Mouse (Mus musculus): Measurements from ENCODE around the gene Olfr473. TPM values are rescaled to one million over a fixed set of nuclear protein-coding genes. Genes with fewer than 3 reads are reported as not detected.
"Not testable (repeated sequence)": the region's sequence is repeated elsewhere in the genome, so short reads cannot be mapped to it uniquely, and the experiment has no call there.

Olfr473 gene
- not detected for total RNA-seq (2021)
- long read RNA-seq, experiment 1: 0 reads
- long read RNA-seq, experiment 2: 0 reads

- no peak for DNase-seq (ENCODE audit: low spot score)
These were observed at the start of gene Olfr473 for GRCm38 (mm10) chr7:107930146-107930545. TSS of gene Olfr473 (plus strand) at chr7:107930446.

GRCm38 (mm10) chr7:107897602-107898001 is 32.6 kb upstream of the Olfr473 start, which contains the start of gene Olfr472:
TSS of gene Olfr472 (plus strand) at chr7:107897902.
- no peak for DNase-seq (ENCODE audit: low spot score)

- DNase-seq (ENCODE audit: low spot score): not testable (repeated sequence)
These were observed 22.3 kb downstream of the Olfr473 start for GRCm38 (mm10) chr7:107952539-107952938.

- no peak for DNase-seq (ENCODE audit: low spot score)
These were observed 24.1 kb downstream of the Olfr473 start, which contains the start of gene Olfr474 for GRCm38 (mm10) chr7:107954343-107954742. TSS of gene Olfr474 (plus strand) at chr7:107954643.

- DNase-seq (ENCODE audit: low spot score): no peak
These were observed 34.3 kb downstream of the Olfr473 start, which contains the start of gene Olfr476 for GRCm38 (mm10) chr7:107964503-107964902. TSS of gene Olfr476 (plus strand) at chr7:107964803.

Other genes starting within 250 kb of the Olfr473 start
- gene Cyb5r2, start 172.4 kb upstream of the Olfr473 start, total RNA-seq (2021): not detected
- not detected for gene Ovch2, start 129.2 kb upstream of the Olfr473 start, total RNA-seq (2021)
- gene Olfr467, start 118.2 kb upstream of the Olfr473 start, total RNA-seq (2021): not detected
- not detected for gene Olfr469, start 104.9 kb upstream of the Olfr473 start, total RNA-seq (2021)
- gene Olfr470, start 83.0 kb upstream of the Olfr473 start, total RNA-seq (2021): not detected
- not detected for gene Olfr472, start 32.5 kb upstream of the Olfr473 start, total RNA-seq (2021)
- gene Olfr474, start 24.2 kb downstream of the Olfr473 start, total RNA-seq (2021): not detected
- gene Olfr476, start 34.4 kb downstream of the Olfr473 start, total RNA-seq (2021): not detected
- gene Olfr477, start 56.2 kb downstream of the Olfr473 start, total RNA-seq (2021): not detected
- gene Olfr478, start 103.5 kb downstream of the Olfr473 start, total RNA-seq (2021): not detected
- gene Olfr479, start 120.2 kb downstream of the Olfr473 start, total RNA-seq (2021): not detected
- not detected for gene Olfr480, start 136.9 kb downstream of the Olfr473 start, total RNA-seq (2021)
- gene Olfr481, start 149.4 kb downstream of the Olfr473 start, total RNA-seq (2021): not detected
- under 1 TPM; 0.85 to 0.94 TPM for gene Olfr482, start 167.1 kb downstream of the Olfr473 start, total RNA-seq (2021)
- not detected for gene Olfr483, start 170.4 kb downstream of the Olfr473 start, total RNA-seq (2021)
- gene Olfr484, start 197.0 kb downstream of the Olfr473 start, total RNA-seq (2021): not detected
- gene Olfr485, start 229.4 kb downstream of the Olfr473 start, total RNA-seq (2021): not detected
- gene Olfr486, start 242.3 kb downstream of the Olfr473 start, total RNA-seq (2021): not detected

Measured in gastrocnemius, adult 18-20 months (tissue).